Mouse (Mus musculus): ENCODE measurements at regions not wholly inside any gene's neighbourhood (a gene's known extent, or its start where the extent isn't known, plus 50 kb on each side); places are given as distances from the start of the nearest gene placed in this dataset.

DNA sequence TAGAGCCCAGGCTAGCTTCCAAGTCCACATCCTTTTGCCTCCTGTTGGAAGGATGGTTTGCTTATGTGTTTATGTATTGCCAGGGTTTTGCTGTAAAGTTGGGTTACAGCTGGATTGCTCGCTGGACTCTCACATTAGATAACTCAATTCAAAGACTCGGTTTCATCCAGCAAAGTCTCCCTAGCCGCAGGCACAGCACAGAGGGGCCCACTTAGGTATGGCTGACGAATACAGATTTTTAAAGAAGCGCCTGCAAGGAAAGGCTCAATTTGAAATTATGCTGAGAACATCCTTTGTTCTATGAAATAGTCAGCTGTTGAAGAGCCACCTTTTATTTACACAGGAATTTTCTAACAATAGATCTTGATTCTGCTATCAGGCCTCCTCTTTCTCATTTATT, 88.8 kb upstream of the Fam98a start:
- no peak for ATAC-seq (ENCODE audit: insufficient read depth)
- H3K27me3 ChIP-seq (ENCODE audit: insufficient read depth, low read length): no peaks in the 10 kb centered on the region
- TF ChIP-seq CTCF (IDR thresholded peaks at IDR 0.05; ENCODE audit: low read depth): no peak
- DNase-seq: no peak
- H3K4me1 ChIP-seq (ENCODE audit: insufficient read depth): no peaks in the 10 kb centered on the region
- no peak overlapping the region for H3K4me3 ChIP-seq (ENCODE audit: low read depth, low read length)
- no peaks in the 10 kb centered on the region for H3K36me3 ChIP-seq (ENCODE audit: insufficient read depth)
- no peak overlapping the region for H3K27ac ChIP-seq (ENCODE audit: low read depth)
- H3K4me2 ChIP-seq: no peak overlapping the region
- no peaks in the 10 kb centered on the region for H3K9me3 ChIP-seq (ENCODE audit: low read depth, low read length)
- H3K9ac ChIP-seq: no peak overlapping the region
- WGBS: 68% methylated on average over 5 of the region's 5 CpGs

DNA sequence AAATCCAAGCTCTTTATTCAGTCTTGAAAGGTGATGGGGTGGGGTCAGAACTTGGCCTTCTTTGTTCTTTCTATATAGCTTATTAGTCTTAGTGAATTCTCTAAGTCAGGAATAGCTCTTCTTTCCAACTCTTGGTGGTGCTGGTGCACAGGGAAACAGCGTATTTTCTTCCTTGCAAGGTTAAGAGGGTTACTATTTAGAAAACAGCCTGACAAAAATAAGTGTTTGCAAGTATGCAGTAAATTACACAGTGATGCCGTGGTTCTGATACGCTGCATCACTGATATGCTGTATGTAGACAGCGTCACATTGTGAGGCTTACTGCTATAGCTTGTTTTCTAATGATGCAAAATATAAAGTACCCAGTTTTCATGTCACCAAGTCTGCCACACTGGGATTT, 78.1 kb upstream of the Fam98a start:
- H3K4me1 ChIP-seq (ENCODE audit: insufficient read depth): no peaks in the 10 kb centered on the region

DNA sequence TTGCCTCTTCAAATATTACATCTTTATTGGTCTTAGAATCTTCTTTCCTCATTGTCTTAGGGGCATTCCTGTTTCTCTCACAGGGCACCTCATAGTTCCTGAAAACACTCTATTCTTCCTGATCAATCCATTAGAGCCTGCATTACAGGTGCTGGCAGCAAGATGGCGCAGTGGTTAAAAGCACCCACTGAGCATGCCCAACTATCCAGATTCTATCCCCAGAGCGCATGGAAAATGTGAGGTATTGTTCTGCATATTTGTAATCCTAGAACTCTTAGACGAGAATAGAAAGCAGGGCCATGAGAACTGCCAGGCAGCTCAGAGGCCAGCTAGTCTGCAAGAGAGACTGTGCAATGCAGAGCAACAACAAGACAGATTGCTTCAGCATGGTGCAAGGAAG, 67.7 kb upstream of the Fam98a start:
- no peaks in the 10 kb centered on the region for H3K36me3 ChIP-seq (ENCODE audit: insufficient read depth)
- no peaks in the 10 kb centered on the region for H3K9me3 ChIP-seq (ENCODE audit: low read depth, low read length)
- H3K4me2 ChIP-seq: no peak overlapping the region
- WGBS: 58% methylated on average over 3 of the region's 3 CpGs
- H3K9ac ChIP-seq: no peak overlapping the region
- DNase-seq: peak; percentile 9
- peak; percentile 48 for TF ChIP-seq CTCF (IDR thresholded peaks at IDR 0.05; ENCODE audit: low read depth)
- H3K4me3 ChIP-seq (ENCODE audit: low read depth, low read length): no peak overlapping the region
- no peak for ATAC-seq (ENCODE audit: insufficient read depth)
- no peak overlapping the region for H3K27ac ChIP-seq (ENCODE audit: low read depth)
- no peaks in the 10 kb centered on the region for H3K4me1 ChIP-seq (ENCODE audit: insufficient read depth)
- H3K27me3 ChIP-seq (ENCODE audit: insufficient read depth, low read length): no peaks in the 10 kb centered on the region

More for the DNA sequence above, 78.1 kb upstream of the Fam98a start:
- Histone ChIP-seq H3K27ac (ENCODE audit: low read depth) (no peak overlapping the region), H3K9me3 (ENCODE audit: low read depth, low read length) (no peaks in the 10 kb centered on the region), H3K9ac (no peak overlapping the region), H3K27me3 (ENCODE audit: insufficient read depth, low read length) (no peaks in the 10 kb centered on the region), H3K4me2 (no peak overlapping the region), H3K4me3 (ENCODE audit: low read depth, low read length) (no peak overlapping the region), H3K36me3 (ENCODE audit: insufficient read depth) (no peaks in the 10 kb centered on the region)
- 0 out of 2 replicates have a peak, but pooled peaks have one; percentile 5 for TF ChIP-seq CTCF (IDR thresholded peaks at IDR 0.05; ENCODE audit: low read depth)
- DNase-seq (no peak), ATAC-seq (ENCODE audit: insufficient read depth) (no peak)
- WGBS: 85% methylated on average over 4 of the region's 4 CpGs

DNA sequence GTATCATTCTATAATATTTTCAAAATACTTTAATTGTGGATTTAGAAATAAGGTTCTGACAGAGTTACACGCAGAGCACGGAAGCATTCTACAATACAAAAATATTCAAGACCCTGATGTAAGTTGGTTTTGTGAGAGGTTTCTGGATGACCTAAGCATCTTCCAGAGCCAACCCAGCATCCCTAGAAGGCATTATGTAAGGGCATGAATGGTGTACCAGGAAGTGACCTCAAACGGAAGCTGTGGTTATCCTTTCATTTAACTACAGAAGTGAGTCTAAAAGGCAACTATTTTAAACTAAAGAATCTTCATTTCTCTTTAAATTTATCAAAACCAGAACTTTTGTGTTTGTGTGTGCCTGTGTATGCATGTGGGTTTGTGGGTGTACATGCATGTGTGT, 66.8 kb upstream of the Fam98a start:
- 90% methylated on average over 3 of the region's 3 CpGs for WGBS
- DNase-seq (no peak), ATAC-seq (ENCODE audit: insufficient read depth) (no peak)
- no peak for TF ChIP-seq CTCF (IDR thresholded peaks at IDR 0.05; ENCODE audit: low read depth)
- Histone ChIP-seq H3K36me3 (ENCODE audit: insufficient read depth) (no peaks in the 10 kb centered on the region), H3K4me2 (no peak overlapping the region), H3K4me1 (ENCODE audit: insufficient read depth) (no peaks in the 10 kb centered on the region), H3K9ac (no peak overlapping the region), H3K4me3 (ENCODE audit: low read depth, low read length) (no peak overlapping the region), H3K27ac (ENCODE audit: low read depth) (no peak overlapping the region), H3K9me3 (ENCODE audit: low read depth, low read length) (no peaks in the 10 kb centered on the region), H3K27me3 (ENCODE audit: insufficient read depth, low read length) (no peaks in the 10 kb centered on the region)

DNA sequence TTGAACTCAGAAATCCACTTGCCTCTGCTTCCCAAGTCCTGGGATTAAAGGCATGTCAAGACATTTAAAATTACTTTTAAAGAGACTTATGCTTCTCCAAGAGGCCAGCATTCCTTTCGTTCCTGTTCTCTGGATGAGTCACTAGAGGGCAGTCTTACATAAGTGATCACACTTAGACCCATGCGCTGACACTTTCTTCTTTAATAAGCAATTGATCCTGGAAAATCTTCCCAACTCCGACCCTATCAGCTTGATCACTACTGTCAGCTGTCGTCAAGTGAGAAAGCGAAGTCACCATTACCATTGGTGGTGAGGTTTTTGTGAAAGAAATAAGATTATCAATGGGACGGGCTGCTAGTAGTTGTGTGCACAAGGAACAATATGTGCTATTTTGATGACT, 65.5 kb upstream of the Fam98a start:
- H3K36me3 ChIP-seq (ENCODE audit: insufficient read depth): no peaks in the 10 kb centered on the region
- ATAC-seq (ENCODE audit: insufficient read depth): 0 out of 2 replicates have a peak, but pooled peaks have one; percentile 41
- peak; percentile 81 for DNase-seq
- H3K27ac ChIP-seq (ENCODE audit: low read depth): no peak overlapping the region
- no peak overlapping the region for H3K4me2 ChIP-seq
- H3K4me3 ChIP-seq (ENCODE audit: low read depth, low read length): no peak overlapping the region
- H3K9me3 ChIP-seq (ENCODE audit: low read depth, low read length): no peaks in the 10 kb centered on the region
- peak; percentile 67 for TF ChIP-seq CTCF (IDR thresholded peaks at IDR 0.05; ENCODE audit: low read depth)
- H3K4me1 ChIP-seq (ENCODE audit: insufficient read depth): no peaks in the 10 kb centered on the region
- WGBS: 16% methylated on average over 6 of the region's 6 CpGs
- no peak overlapping the region for H3K9ac ChIP-seq
- H3K27me3 ChIP-seq (ENCODE audit: insufficient read depth, low read length): no peaks in the 10 kb centered on the region

DNA sequence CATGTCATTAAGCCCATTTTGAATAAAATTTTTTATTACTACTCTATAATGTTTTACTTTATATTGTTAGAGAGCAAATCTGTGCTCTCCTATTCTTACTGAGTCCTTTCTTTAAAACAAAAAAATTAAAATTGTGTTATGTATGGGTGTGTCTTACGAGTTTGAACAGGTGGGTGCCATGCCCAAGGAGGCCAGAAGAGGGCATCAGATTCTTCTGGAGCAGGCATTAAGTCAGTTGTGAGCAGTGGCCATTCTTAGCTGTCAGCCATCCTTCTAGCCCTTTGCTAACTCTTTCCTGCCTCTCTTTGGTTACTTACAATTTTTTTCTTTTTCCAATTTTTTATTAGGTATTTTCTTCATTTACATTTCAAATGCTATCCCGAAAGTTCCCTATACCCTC, 63.6 kb upstream of the Fam98a start:
- no peaks in the 10 kb centered on the region for H3K4me1 ChIP-seq (ENCODE audit: insufficient read depth)
- H3K27me3 ChIP-seq (ENCODE audit: insufficient read depth, low read length): no peaks in the 10 kb centered on the region
- H3K9ac ChIP-seq: no peak overlapping the region
- ATAC-seq (ENCODE audit: insufficient read depth): no peak
- peak; percentile 45 for TF ChIP-seq CTCF (IDR thresholded peaks at IDR 0.05; ENCODE audit: low read depth)
- H3K4me2 ChIP-seq: no peak overlapping the region
- WGBS: 84% methylated on average over 2 of the region's 2 CpGs
- no peaks in the 10 kb centered on the region for H3K9me3 ChIP-seq (ENCODE audit: low read depth, low read length)
- peak; percentile 42 for DNase-seq
- H3K36me3 ChIP-seq (ENCODE audit: insufficient read depth): no peaks in the 10 kb centered on the region
- no peak overlapping the region for H3K27ac ChIP-seq (ENCODE audit: low read depth)
- no peak overlapping the region for H3K4me3 ChIP-seq (ENCODE audit: low read depth, low read length)

DNA sequence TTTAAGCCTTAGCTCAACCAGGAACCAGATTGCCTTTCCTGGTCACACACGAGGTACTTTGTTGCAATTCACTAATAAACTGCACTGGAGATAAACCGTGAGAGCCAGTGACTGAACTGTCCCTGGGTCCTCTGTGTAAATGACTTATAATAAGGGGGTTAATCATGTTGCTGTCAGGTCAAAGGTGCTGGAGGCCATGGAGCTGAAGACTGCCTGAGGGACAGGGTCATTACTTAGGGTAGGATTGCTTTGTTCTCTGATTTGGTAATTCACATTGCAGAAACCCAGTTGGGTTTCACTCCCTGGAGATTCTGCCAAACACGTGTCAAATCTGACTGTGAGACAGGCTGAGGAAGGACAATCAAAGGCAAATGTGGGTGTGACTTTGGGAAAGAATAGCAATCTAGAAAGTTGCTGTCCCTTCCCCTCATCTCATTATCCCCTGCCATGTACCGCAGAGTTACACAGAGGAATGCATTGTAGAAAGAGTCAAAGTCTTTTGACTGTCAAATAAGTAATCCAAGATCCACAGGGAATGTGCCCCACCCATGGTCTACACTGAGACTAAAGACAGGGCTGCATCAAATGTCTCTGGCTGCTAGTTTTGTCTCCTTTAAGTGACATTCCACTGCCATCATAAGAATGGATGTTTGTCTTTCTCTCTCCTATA, 51.8 kb upstream of the Fam98a start:
- DNase-seq (no peak), ATAC-seq (ENCODE audit: insufficient read depth) (no peak)
- no peaks in the 10 kb centered on the region for H3K27me3 ChIP-seq (ENCODE audit: insufficient read depth, low read length)
- no peak overlapping the region for H3K9ac ChIP-seq
- no peaks in the 10 kb centered on the region for H3K4me1 ChIP-seq (ENCODE audit: insufficient read depth)
- 27% methylated on average over 4 of the region's 4 CpGs for WGBS
- no peak overlapping the region for H3K4me2 ChIP-seq
- no peaks in the 10 kb centered on the region for H3K9me3 ChIP-seq (ENCODE audit: low read depth, low read length)
- no peak overlapping the region for H3K4me3 ChIP-seq (ENCODE audit: low read depth, low read length)
- H3K27ac ChIP-seq (ENCODE audit: low read depth): no peak overlapping the region
- no peak for TF ChIP-seq CTCF (IDR thresholded peaks at IDR 0.05; ENCODE audit: low read depth)
- H3K36me3 ChIP-seq (ENCODE audit: insufficient read depth): no peaks in the 10 kb centered on the region

All from lung, embryonic 14.5 days (tissue).